Mouse (Mus musculus): ENCODE measurements around the gene Gprc5b.

The Gprc5b gene

GRCm38 (mm10) chr7:118989275-118989856 lies 5.6 kb downstream of the Gprc5b start:
- DNase-seq (ENCODE audit: low spot score) = no peak

DNA sequence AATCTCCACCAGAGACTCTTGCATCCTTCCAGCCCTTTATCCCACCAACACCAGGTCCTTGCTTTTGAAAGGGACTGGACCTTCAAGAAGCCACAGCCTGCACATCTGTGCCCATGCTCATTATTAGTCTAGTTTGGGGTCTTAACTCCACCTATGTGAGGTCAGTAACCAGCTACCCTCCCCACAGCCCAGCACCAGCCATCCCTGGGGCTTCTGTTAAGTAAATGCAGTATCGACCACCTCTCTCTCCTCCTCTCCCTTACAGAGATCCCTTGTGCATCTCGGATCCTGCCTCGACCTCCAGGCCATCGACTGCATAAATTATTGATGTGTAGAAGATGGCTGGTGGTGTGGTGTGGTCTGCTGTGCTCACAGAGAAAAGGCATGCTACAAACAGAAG lies 8.6 kb downstream of the Gprc5b start:
- no peak for DNase-seq (ENCODE audit: low spot score)

DNA sequence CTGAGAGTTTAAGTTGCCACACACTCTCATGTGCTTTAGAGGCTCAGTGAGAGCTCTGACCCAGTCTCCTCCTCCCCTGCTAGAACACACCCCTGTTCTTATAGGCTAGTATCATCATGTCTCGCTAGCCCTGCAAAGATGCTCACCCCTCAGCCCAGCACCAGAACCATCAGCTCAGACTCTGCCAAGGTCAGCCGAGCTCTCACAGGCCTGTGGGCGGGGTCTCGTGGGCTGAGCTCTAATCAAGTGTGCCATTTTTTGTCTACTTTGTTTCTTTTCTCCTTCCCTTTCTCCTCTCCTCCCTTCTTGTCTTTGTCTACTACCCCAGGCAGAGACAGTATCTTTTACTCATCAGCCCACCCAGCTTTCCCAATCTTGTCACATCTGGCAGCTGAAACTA lies 9.2 kb downstream of the Gprc5b start:
- no peak for DNase-seq (ENCODE audit: low spot score)

DNA sequence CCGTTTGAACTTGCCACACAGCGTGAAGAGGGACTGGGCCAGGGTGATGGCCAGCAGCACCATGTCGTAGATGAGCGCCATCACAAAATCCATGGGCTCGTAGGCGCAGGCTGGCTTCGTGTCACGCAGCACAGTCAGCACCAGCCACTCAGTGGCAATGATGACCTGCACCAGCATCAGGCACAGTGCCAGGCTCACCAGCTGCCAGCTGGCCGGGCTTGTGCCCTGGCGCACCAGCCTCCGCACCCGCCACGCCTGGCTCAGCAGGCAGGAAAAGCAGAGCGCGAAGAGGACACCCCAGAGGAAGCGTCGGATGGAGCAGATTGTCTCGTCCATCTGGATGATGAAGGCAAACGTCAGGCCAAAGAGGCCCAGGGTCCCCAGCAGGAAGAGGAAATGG lies 11.1 kb downstream of the Gprc5b start:
- DNase-seq (ENCODE audit: low spot score) = no peak

- DNase-seq (ENCODE audit: low spot score) = no peak
These were observed 12.4 kb downstream of the Gprc5b start for GRCm38 (mm10) chr7:118982586-118982985.

DNA sequence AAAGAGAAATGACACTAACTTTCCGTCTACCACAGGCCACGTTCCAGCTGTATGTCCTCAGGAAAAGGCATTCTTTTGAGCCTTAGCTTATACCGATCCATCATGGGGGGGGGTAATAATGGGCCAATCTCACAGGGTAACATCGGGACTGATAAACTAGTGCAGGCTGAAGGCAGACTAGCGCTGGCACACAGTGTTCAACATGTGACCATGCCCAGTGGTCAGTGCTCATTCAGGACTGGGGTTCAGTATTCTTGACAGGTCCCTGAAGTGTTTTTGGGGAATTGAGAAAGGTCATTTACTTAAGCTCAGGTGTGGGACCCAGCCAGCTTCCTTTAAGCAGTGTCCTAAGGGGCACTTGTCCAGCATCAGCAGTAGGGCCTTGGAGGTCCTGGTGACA lies 13.2 kb downstream of the Gprc5b start:
- no peak for DNase-seq (ENCODE audit: low spot score)

- DNase-seq (ENCODE audit: low spot score) = no peak
These were observed 13.7 kb downstream of the Gprc5b start for GRCm38 (mm10) chr7:118981346-118981745.

DNA sequence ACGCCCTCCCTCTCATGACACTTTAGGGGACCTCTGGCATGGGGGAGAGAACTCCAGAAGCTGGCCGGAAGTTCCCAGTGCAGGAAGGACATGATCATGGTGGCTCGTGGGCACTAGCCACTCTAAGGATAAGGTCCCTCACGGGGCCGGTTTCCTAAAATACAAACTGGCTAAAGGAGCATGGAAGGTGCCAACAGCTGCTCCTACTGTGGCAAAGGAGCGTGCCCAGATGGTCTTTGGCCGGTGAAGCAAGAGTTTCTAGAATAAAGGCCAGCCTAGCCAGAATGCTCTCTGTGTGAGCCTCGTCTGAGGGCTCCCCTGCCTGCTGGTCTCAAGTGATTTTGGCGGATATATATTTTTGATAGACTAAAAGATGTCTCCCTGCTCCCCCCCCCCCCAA lies 15.3 kb downstream of the Gprc5b start:
- no peak for DNase-seq (ENCODE audit: low spot score)

DNA sequence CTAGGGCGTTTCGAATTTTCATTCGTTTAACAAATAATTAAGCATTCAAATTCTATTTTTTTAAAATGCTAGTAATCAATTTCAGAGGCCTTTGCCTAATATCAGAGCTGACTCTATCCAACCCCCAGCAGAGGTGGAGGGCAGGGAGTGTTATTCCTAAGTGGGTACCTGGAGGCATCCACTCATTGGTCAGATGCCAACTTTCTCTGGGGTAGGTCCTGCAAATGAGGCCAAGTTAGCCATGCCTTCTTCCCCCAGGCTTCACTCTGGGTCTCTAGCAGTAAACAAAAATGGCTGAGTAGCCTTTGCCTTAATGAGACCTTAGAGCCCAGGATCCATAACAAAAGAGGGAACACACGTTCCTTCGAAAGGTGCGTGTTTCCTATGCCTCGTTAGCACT lies 15.9 kb downstream of the Gprc5b start:
- no peak for DNase-seq (ENCODE audit: low spot score)

DNA sequence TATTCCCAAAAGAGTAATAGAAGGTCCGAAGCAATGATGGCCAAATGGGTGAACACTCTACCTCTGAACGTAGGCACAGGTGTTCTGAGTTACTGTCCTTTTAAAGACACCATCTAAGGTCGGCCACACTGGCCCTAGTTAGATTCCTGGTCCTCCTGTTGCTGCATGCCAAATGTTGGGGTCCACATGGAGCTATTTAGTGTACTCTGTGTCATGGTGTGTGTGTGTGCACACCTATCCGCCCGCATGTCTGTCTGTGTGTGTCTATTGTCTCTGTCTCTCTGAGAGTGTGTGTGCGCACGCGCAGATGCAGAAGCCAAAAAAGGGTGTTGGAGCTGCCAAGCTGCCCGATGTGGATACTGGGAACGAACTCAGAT lies 17.9 kb downstream of the Gprc5b start:
- no peak for DNase-seq (ENCODE audit: low spot score)

DNA sequence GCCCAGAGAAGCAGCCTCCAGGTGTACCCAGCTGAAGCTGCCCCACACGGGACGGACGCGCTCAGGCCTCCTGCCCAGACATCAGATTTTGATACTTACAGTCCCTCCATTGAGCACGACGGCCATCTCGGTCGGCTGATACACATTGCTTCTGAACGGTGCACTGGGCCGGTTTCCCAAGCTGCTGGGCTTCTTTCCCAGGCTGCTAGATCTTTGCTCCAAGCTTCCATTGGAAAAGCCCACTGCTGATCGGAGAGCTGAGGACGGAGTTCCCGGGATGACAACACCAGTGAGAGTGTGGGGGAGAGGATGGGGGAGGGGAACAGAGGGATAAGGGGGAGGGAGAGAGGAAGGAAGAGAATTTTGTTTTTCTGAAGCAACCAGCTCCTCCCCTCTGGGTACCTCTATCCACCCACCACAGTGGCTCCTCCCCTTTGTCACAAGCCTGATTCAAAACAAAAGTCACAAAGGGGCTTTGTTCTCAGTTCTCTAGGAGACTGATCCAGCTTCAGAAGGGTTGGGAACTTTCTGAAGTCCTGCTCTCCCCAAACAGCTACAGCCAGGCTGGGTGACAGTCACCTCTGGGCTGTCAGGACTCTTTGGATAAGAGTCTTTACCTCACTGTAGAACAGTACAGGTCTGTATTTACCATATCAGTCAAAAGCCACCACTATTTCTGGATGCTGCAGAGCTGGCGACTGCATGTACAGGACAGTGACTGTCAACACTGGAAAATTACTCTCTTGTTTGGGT lies 18.4 kb downstream of the Gprc5b start:
- DNase-seq (ENCODE audit: low spot score) = no peak

DNA sequence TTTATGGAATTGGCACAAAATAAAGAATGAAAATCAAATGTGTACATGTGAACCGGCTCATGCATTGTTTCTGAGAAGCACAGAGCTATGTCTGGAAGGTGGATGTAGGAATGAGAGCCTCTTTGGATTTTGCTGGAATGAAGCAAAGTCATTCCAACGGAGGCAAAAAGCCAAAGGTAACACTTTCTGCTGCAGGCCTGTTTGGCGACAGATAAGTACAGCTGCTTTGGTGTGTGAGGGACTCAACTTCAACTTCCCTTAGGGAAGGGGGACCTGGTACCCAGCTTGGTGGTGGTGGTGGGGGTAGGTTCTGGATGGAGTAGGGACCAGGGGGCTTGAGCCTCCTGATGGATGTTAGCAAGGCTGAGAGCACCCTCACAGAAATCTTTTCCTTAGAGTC lies 19.2 kb downstream of the Gprc5b start:
- no peak for DNase-seq (ENCODE audit: low spot score)

DNA sequence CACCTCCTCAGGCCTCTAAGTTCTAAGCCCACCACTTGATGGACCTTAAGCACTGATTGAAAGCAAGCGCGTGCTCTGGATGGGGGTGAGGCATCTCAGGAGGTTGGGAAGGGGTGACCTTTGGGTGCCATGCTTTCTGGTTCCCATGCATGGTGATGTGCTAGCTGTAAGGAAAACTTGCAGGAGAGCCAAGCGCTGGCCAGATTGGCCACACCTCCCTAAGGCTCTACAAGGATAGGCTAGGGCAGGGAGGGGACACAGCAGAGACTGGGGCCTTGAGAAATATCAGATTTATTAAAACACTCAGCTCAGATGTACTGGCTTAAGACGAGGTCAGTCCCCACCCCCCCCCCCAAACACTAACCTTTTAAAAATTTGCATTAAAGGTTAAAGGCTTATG lies 21.6 kb downstream of the Gprc5b start:
- no peak for DNase-seq (ENCODE audit: low spot score)

DNA sequence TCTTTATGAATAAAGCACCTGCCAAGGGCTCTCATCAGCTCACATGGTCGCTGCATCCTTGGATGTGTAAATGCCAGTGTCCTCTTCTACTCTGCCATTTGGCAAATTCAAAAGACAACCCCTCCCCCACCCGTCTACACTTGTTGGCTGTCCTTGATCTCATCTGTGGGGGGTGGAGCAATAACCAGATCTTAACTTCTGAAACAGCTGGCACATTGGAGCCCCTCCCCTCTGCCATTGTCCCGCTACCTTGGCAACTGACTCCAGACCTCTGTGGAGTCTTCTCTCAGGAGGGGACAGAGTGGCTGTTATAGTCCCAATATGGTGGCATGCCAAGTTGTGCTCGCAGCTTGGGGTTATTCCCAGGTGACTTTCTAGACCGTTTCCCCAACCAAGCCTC lies 22.7 kb downstream of the Gprc5b start:
- DNase-seq (ENCODE audit: low spot score) = no peak

DNA sequence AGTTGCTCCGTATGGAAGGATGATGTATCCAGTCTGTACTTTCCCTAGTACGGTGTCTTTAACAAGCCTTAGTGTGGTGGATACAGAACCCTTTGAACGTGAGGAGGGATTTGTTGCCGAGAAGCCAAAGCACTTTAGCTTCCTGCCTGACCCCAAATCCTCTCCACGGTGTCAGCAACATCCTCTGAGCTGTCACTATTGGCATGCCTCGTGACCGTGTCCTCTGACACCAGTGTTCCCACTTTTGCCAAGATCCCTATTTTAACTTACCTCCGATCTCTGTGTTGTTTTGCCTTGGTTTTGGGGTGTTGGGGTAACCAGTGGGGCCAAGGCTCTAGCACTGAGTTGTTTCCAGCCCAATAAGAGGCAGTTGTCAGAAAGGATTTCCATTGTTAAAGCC lies 23.5 kb downstream of the Gprc5b start:
- no peak for DNase-seq (ENCODE audit: low spot score)

- DNase-seq (ENCODE audit: low spot score) = no peak
These were observed 26.1 kb downstream of the Gprc5b start for GRCm38 (mm10) chr7:118968870-118969269.

DNA sequence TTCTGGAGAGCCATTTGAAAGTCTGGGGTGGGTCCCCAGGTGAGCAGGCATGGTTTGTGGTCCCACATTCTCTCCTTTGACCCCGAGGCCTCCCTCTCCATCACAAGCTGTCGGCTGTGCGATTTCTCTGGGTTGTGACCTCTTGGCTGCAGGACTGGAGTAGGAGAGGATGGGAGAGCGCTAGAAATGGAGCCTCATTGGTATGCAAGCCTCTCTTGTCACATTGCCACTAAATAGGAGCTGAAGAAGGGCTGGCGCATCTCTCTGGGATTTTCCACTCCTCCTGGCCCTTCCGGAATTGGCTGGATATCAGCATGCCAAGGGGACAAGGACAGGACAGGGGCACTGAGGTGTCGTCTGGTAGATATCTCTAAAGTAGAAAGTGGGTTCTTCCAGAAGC lies 29.8 kb downstream of the Gprc5b start:
- DNase-seq (ENCODE audit: low spot score) = no peak

GRCm38 (mm10) chr7:118964777-118965176 lies 30.2 kb downstream of the Gprc5b start:
- no peak for DNase-seq (ENCODE audit: low spot score)

DNA sequence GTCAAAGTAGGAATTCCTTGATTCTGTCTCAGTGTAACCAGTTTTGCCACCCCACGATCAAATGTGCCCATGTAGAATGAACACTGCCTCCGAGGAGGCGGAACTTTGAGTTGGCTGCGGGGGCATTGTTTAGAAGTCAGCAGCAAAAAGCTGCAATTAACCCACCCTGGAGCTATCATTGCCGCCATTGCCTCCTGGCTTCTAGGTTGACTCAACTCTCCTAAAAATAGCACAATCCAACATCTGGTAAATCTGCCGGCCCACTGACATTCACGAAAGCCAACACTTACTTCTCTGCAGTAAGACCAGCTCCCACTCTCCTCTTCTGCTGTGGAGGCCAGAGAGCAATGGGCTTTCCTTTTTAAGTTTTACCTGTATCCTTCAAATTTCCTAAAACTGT lies 35.8 kb downstream of the Gprc5b start:
- no peak for DNase-seq (ENCODE audit: low spot score)

- no peak for DNase-seq (ENCODE audit: low spot score)
These were observed 38.3 kb downstream of the Gprc5b start for GRCm38 (mm10) chr7:118956616-118957246.

DNA sequence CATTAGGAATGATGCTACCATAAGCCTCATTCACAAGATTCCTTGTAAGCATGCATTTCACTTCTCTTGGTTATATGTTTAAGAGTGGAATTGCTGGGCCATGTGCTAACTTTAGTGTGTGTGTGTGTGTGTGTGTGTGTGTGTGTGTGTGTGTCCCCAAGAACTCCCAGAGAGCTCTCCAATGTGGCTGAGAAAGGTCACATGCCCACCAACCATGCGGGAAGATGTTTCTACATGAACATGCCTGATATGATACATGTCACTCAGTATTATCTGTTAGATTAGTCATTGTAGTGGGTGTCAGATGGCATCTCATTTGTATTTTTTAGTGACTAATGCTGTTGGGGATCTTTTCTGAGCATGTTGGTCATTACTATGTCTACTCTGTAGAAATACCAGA lies 40.0 kb downstream of the Gprc5b start:
- DNase-seq (ENCODE audit: low spot score) = no peak

- no peak for DNase-seq (ENCODE audit: low spot score)
These were observed 41.3 kb downstream of the Gprc5b start for GRCm38 (mm10) chr7:118953626-118954282.

GRCm38 (mm10) chr7:118949749-118950148 lies 45.3 kb downstream of the Gprc5b start:
- no peak for DNase-seq (ENCODE audit: low spot score)

Data from urinary bladder, postnatal 10 days (tissue).